Mouse (Mus musculus) liver, postnatal 0 days (tissue): ENCODE results near the gene Mnd1.

ENCODE experiments used
- CTCF ChIP-seq: sonication (generic); IDR thresholded peaks from 2 replicates; pipeline ENCODE4 v1.5.1; 2016; ENCODE audit warnings: antibody characterized with exemption, low read depth
- EP300 ChIP-seq: IDR thresholded peaks from 2 replicates; pipeline ENCODE4 v1.6.1; 2016; ENCODE audit warnings: antibody characterized with exemption, low read depth, mild to moderate bottlenecking

DNA sequence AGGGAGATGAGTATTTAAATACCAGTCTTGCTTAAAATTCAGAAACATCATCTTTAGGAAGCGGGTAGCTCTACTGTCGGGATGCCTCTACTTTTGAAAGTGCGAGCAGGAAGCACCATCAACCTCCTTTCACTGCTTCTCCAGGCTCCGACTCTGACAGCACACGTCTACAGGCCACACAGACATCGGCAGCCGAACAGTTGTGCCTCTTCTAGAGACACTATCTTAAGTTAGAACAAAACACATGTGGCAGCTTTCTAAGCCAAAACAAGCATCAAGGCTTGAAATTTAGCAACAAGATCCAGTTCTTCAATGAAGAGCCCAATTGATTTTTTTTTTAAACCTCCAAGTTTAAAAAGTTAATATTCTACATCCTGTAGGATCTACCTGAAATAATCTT is 37.4 kb downstream of the Mnd1 start:
- no peak for TF ChIP-seq CTCF
- no peak for TF ChIP-seq EP300
